Mouse (Mus musculus) thymus, postnatal 10 days (tissue): ENCODE measurements at regions not wholly inside any gene's neighbourhood (a gene's known extent, or its start where the extent isn't known, plus 50 kb on each side); places are given as distances from the start of the nearest gene placed in this dataset.

ENCODE experiments used
- DNase-seq, 2 experiments: peaks; one replicate each; pipeline ENCODE4 v3.0.0; 2021; ENCODE audit warnings: low spot score in 2 of 2

DNA sequence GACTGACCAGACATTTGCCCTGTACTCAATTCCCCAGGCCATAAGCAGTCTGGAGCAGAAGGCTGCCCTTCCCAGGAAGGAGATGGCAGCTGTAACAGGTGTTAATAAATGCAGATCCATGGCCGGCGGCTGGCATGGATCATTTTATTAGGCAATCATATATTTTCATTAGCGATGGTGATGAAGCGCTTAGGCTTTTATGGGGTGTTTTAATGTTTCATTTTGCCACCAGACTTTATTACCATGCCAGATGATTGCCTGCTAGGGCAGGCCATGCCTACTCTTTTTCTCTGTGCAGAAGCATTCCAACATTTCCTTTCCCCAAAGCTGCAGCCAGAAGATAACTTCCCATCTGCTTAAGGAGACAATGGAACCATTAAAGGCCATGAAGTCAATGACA lies 596.2 kb downstream of the Gm9195 start:
- DNase-seq: no peak

DNA sequence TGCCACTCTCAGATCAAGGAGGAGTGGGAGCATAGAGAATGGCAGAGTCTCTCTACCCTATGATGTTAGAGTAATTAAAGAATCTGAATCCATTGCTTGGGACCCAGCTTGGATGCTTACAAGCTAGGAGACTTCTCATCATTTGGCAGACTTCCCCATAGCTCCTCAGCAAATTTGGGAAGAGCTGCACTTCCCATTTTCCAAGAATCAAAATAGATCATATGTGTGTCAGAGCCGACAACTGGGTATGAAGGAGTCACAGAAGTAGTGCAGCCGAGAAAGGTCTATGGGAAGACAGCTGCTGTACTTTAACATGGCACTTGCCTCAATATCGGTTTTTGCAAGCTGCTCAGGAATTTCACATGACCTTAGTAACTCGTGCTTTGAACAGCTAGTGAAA lies 596.8 kb downstream of the Gm9195 start:
- no peak for DNase-seq

- no peak for DNase-seq
Measured at GRCm38 (mm10) chr14:71893361-71893760, 598.3 kb downstream of the Gm9195 start.

DNA sequence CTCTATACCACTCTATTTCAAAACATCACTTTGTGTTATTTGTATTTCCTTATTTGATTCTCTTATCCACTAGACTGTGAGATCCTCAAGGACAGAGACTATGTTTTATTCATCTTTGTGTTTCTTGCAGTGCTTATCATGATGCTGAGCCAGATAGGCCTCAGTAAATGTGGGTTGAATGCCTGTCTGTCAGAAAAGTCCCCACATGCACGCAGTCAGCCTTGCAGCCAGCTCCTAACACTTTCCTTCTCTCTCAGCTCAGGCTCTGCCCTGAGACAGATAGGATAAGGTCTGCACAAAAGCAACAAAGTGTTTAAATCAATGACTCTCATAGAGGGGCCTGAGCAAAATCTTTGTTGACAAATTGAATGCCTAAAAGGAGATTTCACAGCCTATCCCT lies 600.0 kb downstream of the Gm9195 start:
- no peak for DNase-seq

GRCm38 (mm10) chr14:71882871-71883270 lies 608.8 kb downstream of the Gm9195 start:
- no peak for DNase-seq

DNA sequence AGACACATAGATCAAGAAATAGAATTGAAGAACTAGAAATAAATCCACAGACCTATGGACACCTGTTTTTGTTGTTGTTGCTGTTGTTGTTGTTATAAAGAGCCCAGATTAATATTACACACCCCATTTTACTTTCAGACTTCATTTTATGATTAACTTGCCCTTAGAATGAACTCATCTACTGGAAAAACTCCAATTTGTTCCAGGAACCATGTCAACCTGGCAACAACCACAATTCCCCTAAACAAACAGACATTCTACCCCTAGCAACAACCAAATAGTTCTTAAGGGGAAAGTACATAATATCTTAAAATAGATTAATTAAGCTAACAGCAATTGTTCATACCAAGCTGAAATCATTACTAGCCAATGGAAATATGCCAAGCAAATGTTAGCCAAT lies 646.1 kb downstream of the Gm9195 start:
- no peak for DNase-seq

- DNase-seq: no peak
Measured at GRCm38 (mm10) chr14:71808863-71809487, 682.7 kb downstream of the Gm9195 start.

DNA sequence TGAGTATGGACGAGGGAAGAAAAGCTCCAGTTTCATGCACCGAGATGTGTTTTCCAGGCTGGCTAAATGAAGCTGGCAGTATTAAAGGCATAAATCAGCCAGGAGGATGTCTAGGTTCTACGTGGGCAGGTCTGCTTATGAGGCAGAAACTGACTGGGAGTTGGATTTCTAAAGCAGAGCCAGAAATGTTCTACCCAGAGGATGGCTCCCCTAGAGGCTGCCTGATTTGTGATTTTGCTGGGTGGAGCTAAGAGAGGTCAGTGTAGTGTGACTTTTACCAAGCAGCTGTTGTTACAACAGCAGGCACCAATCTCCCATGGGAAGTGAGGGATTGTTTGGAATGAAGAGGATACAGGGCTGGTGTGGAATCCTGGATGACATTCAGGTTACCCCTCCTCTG lies 686.0 kb downstream of the Gm9195 start:
- DNase-seq: no peak

DNA sequence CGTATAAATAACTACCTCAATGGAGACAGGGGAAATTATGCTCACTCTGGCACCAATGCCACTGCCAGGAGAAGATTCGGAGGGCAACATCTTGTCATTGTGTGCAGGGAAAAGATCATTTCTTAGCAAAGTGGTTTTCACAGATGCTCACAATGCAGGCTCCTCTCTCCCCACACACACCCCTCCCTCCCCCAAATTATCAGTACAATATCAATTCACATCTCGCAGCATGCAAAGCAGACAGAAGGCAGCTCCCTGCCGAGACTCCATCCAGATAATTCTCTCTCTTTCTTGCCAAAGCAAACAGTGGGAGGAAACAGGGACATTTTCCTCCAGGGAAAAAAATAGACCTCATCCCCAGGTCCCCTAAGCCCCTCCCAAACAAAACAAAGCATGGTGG lies 691.8 kb downstream of the Gm9195 start:
- no peak for DNase-seq

DNA sequence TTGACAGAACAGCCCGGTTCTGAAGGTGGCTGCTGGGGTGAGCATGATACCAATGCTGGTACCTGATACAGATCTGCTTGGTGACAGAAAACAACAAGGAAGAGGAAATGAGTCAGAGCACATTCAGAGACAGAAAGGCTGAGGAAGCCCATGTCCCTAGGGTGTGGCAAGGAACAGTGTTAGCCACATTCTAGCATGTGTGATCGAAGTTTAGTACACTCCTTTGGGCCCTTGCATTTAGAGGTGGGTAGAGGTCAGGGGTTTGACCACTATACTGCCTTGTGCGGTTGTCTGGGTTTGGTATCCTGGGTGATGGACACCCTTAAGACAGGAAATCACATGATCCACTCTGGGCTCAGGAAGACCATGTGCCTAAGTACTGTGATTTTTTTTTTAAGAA lies 695.9 kb downstream of the Gm9195 start:
- no peak for DNase-seq

GRCm38 (mm10) chr14:71776990-71777525 lies 714.6 kb downstream of the Gm9195 start:
- DNase-seq: no peak

GRCm38 (mm10) chr14:71766856-71767255 lies 724.8 kb downstream of the Gm9195 start:
- DNase-seq: no peak

DNA sequence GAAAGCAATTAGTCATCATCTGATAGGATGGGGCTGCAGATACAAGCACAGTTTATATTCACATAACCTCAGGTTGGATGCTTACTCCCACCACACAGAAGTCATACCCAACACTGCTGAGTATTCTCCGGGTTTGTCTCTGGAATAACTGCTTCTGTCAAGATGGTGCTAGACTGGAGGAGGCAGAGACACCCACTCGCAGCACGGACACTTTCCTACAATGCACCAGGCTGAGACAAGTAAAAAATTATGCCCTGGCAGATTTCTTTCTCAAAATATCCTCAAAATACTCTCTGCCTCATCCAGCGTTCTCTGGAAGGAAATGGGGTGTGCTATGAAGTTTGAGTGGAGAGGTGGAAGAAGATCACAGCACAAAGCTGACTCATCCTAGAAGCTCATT lies 763.1 kb downstream of the Gm9195 start:
- no peak for DNase-seq

DNA sequence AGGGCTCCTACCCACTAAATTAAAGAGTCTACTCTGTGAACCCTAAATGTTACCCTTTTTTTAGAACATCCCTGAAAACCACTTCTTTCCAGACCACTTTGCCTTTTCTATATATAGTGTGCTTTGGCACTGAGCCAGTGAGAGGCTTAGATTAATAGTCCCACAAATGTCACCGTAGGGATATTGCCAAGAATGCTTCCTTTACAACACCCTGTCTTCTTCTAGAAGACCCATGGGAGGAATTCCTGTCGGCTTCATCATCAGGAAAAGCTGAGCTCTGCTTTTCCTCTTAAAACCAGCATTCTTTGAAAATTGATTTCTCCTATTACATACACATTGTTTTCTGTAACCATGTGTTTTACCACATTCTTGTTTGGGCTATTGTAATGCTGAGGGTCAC lies 768.1 kb downstream of the Gm9195 start:
- no peak for DNase-seq

DNA sequence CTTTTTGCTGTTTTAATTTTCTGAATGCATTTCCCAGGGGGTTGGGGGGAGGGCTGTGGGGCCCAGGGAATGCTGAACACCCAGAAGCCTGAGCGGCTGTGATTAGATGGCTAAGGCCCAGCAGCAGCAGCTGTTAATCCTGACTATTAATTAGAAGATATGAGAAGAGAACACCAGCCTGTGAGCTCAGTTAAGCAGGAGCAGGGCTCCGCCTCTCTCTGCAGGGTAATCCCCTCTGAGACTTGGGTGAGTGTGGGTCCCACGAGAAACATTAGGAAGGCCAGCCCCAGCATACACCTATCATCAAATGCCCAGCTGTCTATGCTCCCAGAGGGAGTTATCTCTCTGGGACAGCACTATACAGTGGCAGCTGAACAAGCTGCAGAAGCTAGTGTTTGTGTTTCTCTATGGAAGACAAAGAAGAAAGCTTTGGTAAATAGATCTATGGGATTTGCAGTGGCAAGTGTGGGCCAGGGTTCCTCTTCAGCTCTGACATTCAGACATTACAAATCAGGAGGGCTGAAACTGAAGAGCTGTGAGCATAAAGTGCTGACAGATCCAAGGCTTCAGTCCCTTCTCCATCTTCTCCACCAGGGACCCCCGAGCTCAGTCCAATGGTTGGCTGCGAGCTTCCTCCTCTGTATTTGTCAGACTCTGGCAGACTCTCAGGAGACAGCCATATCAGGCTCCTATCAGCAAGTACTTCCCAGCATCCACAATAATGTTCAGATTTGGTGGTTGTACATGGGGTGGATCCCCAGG lies 781.9 kb downstream of the Gm9195 start:
- no peak for DNase-seq

- no peak for DNase-seq
Measured at GRCm38 (mm10) chr14:71692752-71693437, 798.7 kb downstream of the Gm9195 start.

DNA sequence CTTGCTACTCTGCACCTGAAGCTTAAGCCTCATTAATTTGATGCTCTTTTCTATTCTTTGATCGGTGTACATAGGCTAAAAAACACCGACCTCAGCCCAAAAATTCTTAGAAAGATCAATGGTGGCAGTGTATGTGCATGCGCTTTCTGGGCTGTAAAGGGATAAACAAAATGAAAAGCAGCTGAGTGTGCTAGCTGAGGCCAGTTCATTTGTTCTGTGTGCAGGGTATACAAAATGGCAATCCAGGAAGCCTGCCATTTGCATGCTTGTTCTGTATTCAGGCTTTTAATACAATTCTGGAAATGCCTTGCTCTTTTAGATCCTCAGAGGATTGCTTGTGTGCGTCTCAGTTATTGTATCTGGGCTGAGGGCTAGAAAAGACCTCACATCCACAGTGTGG lies 817.1 kb downstream of the Gm9195 start:
- no peak for DNase-seq

DNA sequence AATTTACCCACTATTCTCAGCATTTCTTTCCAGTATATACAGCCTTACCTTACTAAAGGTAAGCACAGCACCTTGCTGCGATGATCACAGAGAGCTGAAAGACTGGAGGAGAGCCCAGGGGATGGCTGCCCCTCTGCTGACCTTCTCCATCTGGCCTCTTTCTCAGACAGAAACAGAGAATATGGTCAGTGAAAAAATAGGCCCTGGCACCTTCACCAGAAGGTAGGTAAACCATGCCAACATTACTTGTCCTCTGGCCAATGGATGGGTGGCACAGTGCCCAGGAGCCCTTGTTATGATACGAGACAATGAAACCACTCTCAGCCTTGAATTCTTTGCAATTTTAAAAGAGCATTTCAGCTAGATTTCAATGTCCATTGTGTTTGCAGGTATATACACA lies 817.8 kb downstream of the Gm9195 start:
- no peak for DNase-seq

DNA sequence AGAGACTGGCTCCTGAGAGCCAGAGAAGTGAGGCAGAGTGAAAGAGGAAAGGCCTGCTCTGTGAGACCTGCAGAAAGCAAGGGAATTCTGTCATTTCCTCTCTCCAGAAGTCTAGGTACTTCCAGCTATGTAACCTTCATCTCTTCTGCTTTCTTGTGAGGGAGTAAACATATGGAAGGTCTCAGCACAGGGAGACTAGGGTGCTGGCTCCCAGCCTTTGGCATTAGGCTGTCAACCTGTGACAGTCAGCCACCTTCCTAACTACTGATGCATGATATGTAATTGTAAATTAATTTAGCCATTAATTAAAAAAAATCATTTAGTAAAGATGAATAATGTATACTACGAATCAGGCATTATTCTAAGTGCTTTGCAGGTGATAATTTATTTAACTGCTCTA lies 819.2 kb downstream of the Gm9195 start:
- no peak for DNase-seq

GRCm38 (mm10) chr14:71671994-71672393 lies 819.6 kb downstream of the Gm9195 start:
- no peak for DNase-seq

- peak in 1 of 2 experiments; percentile 27 for DNase-seq
Measured at GRCm38 (mm10) chr14:71670435-71670834, 821.2 kb downstream of the Gm9195 start.

DNA sequence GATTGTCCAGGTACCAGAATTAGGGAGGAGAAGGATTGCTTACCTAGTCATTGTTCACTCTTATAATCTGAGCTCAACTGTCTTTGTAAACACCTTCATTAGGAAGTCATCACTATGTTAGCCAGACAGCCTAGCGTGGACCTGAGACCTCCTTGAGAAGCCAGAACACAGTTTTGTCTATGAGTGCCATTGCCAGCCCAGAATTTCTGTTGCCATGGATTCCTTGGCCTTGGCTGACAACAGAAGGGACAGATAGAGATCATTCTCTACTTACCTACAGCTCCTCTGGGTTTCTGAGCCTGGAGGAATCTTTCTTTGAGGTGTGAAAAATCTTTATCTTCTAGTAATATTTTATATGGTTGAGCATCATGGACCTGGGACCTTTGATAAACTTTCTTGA lies 825.0 kb downstream of the Gm9195 start:
- no peak for DNase-seq

GRCm38 (mm10) chr14:71660166-71660565 lies 831.5 kb downstream of the Gm9195 start:
- DNase-seq: no peak
